Mouse (Mus musculus) adipocyte (in vitro differentiated cells): ENCODE data around the gene Phactr1.

ENCODE experiments used
- DNase-seq: peaks from one replicate; pipeline ENCODE4 v3.0.0-alpha.2; 2016; ENCODE audit warnings: low spot score

The Phactr1 gene

DNA sequence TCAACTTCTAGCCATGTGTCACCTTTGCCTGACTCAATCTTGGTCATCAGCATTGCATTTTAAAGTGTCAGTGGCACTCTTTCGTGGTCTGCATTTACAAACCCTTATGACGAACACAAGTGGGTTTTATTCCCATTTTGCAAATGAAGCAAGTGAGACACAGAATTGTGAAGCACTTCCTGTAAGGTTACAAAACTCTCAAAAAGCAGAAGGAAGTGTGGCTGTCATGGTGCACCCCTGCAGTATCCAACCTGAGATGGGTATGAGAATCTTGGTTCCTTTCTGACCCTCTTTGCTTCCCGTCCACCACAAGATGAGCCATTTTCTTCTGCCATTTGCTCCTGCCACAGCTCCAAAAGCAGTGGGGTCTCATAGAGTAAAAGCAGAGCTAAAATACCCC, 295.7 kb downstream of the Phactr1 start:
- DNase-seq = no peak

DNA sequence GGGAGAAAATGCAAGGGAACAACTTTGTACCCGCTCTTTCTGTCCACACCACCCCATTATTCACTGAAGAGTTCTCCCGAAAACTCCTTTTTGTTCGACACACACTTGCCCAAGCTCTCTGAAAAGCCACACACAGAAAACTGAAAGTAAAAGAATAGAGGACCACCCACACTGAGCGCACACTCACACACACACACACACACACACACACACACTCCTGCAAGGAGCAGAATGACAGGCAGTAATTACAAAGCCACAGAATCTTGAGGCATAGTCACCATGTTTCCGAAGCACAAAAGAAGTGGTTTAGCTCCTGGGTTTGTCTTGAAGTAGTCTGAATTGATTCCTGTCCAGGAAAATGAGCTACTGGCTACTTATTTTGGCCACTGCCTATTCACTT, 296.5 kb downstream of the Phactr1 start:
- DNase-seq = no peak

DNA sequence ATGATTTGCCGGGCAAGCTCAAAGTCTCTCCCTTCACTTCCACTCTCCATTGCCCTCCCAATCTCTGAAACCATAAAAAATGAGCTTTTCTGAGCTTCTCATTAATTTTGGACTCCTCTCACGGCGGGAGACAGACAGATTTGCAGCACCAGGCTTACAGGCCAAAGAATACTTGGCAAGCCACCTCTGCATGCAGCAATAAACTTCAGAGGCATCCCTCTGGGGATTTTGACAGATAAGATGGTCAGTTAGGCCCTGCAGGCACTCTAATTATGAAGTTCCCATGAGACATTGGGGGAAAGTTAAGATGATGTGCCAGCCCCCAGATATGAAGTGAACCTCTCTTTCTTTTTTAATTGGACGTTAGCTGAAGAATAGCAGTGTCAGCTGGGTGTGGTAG, 300.2 kb downstream of the Phactr1 start:
- DNase-seq = peak; percentile 34

DNA sequence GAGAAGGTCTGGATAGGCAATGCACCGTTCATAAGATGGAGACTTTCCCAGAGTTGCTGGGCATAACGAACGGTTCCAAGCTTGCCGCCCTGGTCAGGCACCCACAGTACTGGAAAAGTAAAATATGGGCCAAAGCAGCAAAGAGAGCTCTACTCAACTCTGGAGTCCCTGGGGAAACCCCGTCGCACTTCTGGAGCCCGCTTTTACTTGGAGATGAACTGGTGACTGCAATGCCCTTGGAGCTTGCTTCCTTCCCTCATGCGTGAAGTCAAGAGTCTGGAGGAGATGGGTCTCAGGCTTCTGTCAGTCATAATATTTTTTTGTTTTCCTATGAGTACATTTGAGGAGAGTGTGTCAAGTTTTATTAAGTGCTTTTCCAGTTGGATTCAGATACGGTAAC, 302.2 kb downstream of the Phactr1 start:
- DNase-seq = no peak

DNA sequence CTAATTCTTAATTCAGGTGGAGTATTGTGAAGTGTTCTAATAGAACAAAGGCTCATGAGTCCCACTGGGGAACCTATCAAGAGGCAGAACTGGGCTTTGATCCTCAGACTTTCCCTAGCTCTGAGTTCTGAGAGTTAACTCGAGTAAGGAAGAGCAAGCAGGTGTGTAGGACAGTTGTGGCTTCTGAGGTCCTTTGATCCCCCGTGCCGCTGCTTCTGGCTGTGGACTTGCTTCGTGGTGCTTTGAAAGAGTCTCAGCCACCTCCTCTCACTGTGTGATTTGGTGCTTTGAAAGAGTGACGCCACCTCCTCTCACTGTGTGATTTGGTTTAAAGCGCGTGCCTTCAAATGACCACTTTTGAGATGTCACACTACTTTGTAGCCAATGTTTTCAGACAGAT, 305.4 kb downstream of the Phactr1 start:
- no peak for DNase-seq

DNA sequence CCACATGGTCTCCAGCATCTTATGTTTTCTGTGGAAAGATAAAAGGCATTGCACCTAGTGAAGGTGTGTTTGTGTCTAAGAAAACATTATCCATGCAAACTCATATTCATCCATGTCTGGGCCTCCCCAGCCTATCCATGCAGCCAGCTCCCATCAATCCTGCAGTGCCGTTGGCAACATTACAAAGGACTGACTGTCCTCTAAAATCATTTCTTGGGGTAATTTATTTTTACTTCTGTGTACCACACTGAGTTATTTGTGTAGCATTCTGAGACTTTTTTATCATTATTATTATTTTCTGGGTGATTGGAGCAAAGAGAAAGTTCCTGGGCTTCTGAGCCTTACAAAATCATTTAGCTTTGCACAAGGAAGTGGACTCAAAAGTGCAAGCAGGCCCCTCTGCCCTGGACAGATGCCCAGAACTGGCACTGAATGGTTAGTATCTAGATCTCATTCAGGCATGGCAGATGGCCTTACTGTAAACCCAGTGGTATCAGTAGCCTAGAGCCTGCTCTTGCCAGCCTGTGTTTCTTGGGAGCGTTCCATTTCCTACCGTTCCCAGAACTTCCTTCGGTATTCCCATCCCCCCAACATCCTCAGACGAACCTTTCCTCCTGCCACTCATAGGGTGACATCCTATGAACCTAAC, 307.6 kb downstream of the Phactr1 start:
- DNase-seq = peak; percentile 58

DNA sequence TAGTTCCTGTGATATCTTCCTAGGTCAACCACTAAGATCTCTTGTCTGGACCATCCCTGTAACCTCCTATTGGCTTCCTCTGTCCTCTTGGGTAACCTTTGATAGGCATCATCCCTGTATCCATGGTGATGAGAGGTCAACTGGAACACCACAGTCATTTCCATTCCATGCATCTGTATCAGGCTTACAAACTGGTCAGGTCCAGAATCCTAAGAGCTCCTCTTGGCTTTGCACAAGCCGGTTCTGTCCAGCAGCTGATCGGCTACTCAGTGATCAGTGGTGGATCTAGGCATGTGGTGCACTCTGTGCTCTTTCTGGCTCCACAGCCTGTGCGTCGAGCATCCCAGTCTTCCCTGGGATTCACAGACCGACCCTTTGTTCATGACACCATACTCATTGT, 309.1 kb downstream of the Phactr1 start:
- DNase-seq = no peak

DNA sequence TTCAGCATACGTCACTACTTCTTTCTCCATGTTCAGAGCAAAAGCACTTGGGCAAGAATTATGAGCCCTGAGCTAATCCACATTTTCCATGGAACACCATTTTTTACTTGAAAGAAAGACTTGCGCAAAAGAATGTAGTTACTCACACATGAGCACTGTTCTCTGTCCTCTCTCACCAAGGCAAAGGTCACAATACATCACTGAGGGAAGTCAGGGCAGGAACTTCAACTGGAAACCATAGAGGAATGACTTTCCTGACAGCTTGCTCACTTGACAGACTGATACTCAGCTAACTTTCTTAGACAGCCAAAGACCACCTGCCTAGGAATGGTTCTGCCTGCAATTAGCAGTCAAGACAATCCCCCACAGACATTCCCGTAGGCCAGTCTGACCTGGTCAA, 309.6 kb downstream of the Phactr1 start:
- peak; percentile 13 for DNase-seq

DNA sequence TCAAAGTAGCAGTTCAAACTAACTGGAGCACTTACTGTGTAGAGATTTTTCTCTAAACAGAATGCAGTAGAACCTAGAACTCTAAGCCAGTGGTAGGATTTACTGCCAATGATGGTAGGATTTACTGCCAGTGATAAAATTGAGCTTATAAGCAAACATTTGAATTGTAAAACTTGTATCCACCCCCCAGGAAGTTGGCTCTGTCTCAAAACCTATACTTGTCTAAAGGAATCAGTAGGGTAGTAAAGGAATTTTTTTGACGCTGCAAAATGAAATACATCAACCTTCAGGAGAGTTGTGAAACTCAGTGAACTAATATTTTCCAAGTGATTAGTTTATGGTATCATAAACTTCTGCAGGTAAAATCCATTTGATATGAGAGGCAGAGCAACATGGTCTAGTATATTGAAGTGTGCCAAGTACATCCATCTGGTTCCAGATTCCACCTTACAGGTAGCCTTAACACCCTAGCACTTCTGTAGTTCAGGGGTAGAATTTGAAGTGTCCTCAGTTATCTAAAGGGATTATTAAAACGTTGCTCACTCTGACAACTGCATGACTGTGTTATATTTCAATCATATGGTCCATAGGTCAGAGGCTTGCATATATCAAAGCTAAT, 310.2 kb downstream of the Phactr1 start:
- no peak for DNase-seq

DNA sequence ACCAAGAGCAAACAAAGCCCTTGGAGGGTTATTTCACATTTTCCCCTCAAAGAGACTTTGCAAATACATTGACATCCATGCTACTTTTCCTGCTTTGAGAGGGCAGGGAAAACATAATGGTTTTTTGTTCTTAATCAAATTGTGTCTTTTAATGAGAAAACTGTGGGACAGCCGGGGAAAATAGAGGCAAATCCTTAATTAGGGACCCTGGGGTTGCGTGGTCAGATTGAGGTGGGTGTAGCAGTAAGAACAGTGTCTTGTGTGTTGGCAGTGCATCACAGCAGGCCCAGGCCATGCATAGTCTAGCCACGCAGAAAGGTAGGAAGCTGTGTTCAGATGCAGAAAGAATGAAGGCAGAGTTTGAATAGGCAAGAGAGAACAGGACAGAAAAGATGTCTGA, 310.7 kb downstream of the Phactr1 start:
- DNase-seq = no peak

DNA sequence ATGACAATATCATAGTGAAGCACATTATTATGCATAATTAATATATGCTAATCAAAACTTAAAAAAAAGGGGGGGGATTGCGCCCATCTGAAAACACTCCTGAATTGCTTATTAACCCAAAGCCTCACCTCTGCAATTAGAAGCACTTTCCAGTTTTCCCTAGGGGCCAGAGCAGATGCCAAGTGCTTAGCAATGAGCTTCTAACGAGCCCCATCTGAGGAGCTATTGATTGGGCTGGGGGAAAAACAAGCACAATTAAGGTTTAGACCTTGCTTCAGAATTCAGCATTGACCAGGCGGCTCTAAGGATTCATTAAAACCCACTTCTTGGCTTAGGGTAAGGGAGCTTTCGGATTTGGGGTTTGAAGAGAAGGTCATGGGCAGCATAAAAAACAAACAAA, 311.9 kb downstream of the Phactr1 start:
- DNase-seq = no peak

DNA sequence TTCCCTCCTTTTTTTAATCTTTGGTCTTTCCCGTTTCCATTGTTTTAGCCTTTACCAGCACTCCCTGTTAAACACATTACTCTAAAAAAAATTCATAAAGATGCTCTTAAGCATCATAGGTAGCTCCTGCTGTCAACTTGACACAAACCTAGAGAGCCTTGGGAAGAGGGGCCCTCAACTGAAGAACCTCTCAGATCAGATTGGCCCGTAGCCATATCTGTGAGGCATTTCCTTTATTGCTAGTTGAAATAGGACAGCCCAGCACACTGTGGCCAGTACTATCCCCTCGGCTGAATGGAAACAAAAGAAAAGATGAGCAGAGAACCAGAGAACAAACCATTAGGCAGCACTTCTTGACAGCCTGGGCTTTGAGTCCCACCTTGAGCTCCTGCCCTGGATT, 313.9 kb downstream of the Phactr1 start:
- no peak for DNase-seq

DNA sequence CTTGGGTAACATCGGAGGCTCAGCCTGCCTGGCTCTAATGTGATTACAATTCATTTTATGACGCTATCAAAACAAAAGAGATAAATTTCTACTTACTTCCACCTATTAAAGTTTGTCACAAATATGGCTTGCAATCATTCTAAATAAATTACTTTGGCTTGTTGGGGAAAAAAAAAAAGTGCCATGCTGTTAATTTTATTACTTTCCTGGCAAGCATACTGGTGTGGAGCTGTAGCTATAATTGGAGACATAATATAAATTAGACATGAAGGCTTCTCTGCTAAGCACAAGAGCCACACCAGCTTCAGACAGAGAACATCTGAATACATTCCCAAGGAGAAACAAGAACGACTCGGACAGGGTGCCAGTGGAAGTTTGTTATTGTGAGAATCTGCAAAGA, 315.8 kb downstream of the Phactr1 start:
- no peak for DNase-seq

DNA sequence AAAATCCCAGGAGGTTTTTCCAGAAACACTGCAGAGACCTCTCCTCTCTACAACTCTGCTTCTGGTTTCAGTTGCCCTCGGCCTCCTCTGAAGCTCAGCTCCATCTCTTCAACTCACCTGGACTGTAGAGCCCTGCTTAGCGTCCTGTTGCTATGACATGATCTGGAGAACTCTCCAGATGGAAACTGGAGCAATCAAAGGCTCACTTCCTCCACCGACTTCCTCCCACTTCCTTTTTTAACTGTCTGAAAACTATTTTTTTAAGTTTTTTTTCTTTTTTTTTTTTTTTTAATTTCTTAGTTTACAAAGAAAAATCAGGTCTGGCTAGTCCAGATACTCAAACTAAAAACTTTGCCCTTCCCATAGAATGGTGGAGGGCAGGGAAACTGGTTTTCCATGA, 318.9 kb downstream of the Phactr1 start:
- no peak for DNase-seq

DNA sequence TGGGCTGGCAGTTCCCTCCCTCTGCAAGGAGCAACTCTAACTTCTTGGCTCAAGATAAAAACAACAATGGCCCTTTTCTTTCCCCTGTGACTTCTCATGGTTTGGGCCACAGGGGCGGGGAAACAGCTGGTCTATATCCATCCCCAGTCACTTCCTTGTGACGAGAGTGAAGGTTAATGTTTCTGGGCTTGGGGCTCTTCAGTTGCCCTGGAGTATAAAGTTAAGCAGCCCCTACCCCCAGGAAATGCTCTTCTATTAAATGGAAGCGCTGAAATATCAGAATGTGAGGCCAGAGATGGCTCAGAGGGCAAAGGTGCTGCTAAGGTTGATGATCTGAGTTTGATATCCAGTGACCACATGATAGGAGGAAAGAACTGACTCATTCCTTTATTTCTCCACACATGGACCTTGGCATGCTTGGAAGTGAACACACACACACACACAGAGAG, 324.7 kb downstream of the Phactr1 start:
- DNase-seq = peak; percentile 26

DNA sequence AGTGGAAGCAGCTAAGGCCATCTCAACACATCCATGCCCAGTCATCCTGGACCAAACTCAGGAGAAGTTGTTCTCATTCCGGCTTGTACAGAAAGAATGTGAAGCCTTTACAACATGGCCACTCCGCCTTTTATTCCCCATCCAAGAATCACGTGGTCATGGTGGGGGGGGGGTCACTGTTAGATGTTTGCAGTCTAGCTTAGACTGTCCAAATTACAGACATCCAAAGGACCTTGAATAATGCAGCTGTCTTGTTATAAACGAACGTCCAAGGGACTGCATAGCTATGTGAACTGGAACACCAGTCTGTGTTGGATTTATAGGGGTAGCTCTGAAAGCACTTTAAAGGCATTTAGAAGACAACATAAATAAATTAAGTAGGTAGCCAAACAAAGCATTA, 328.0 kb downstream of the Phactr1 start:
- DNase-seq = no peak

DNA sequence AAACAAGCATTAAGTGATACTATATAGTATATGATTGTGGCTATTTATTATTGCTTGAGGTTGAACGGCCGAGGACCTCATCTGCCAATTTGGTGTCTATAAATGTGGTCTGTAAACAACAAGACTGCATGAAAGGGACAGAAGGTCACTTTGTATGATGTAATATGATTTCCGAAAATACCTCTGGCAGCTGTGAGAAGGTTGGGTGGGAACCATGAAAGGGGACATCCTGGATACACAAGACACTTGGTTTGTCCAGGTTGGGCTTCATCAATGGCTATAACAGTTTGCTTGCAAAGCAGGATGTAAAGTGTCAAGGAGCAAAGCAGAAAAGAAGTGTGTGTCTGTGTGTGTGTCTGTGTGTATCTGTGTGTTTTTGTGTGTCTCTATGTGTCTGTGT, 329.2 kb downstream of the Phactr1 start:
- no peak for DNase-seq

DNA sequence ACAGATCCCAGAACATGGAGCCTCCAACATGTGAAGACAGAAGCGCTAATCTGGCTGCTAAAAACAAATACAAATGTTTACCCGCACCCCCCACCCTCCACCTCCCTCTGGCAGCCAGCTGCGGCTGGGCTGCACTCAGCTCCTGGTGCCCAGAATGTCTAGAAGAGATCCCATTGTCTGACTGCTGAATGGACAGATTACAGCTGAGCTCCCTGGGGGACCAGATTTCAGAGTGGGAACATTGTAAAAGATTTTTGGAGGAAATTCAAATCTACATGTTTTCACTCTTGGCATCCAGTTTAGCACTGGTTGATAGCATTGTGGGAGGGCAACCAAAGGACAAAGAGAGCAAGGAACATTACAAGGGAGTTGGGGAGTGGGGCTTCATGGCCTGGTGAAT, 331.1 kb downstream of the Phactr1 start:
- DNase-seq = peak; percentile 41

DNA sequence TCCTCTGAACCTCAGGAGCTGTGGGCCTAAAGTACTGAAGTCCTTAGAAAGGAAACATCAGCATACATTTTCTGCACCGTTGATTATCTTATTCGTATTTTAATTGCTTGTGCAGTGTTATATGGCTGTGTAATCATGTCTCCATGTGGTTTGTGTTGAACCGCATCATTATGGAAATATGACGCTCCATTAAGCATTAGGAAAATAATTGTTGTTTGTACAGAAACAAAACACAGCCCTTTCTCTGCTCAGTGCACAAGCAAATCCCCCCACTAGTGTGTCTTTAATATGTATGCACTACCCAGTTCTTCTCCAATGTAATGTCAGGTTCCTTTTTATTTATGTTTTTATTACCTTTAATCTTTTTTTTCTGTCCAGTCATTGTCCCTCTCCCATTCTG, 333.6 kb downstream of the Phactr1 start:
- DNase-seq = no peak

DNA sequence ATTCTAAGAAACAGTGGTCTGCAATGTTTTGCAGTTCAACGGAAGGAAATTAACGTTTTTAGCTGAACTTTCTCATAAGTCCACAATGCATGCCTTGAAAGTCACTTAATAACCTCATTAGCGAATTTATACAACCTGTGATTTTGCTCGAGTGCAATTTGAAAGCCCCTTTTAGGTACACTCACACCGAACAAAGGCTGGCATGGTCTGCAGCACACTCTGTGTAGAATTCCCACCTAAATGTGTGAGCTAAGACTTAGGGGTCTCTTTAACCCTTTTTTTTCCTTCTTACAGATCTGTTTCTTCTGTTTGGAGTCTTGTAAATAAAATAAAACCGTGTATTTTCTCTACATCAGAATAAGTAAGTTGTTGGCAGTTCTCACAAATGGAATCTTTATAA, 335.3 kb downstream of the Phactr1 start:
- DNase-seq = no peak

DNA sequence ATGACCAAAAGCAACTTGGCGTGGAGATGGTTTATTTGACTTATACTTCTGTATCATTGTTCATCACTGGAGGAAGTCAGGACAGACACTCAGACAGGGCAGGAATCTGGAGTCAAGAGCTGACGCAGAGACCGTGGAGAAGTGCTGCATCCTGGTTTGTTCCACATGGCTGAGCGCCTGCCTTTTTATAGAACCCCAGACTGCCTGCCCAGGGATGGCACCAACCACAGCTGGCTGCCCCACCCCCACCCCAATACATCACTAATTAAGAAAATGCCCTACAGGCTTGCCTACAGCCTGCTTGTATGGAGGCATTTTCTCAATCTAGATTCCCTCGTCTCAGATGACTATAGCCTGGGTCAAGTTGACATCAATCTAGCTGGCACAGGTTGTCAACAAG, 338.4 kb downstream of the Phactr1 start:
- DNase-seq = no peak

DNA sequence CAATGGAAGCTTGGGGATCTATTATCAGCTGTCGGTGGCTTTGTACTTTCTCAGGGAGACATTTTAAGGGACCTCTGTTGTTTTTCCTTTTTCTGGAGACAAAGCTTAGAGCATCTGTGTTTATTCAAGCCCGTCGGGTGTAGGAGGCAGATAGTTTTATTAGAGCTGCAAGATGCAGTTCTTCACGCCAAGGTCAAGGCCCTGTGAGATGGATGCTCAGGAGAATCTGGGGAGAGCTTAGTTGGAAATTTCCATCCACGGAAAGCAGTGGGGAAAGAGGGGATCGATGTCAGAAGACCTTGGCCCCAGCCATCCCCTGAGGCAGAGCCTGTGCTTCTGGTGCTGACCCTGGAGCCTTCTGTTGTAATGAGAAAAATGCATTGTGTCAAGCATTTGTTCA, 340.6 kb downstream of the Phactr1 start:
- no peak for DNase-seq

DNA sequence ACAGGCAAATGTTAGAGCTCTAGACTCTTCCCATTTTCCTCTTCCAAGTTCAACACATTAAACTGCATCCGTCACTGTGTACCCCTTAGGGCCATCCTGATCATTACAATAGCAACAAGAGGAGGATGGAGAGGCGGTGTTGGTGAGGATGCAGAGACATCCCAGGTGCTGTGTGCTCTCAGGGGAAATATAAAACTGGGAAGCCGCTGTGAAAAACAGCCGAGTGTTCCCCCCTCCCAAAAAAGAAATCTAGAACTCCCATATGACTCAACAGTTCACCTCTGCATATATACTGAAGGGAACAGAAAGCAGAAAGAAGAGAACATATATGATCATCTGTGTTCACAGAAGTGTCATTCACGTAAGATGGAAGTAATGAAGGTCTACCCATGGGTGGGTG, 342.6 kb downstream of the Phactr1 start:
- DNase-seq = no peak

DNA sequence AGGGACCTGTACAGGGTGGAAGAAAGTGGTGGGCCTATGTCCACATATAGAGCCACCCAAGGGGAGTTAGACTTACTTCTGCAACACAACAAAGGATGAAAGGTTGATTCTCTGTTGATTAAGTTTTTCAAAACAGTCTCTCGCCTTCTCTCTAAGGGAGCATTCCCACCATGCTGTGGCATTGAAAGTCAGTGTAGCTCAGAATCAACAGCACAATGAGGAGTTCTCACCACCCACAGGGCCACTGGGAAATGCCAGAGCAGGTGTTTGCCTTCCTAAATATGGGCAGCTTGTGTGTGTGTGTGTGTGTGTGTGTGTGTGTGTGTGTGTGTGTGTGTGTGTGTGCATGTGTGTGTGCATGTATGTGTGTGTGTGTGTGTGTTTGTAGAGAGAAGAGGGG, 347.1 kb downstream of the Phactr1 start:
- no peak for DNase-seq
